Mouse (Mus musculus) neural tube, embryonic 15.5 days (tissue): ENCODE data around the gene Krt12. TPM values are rescaled to one million over a fixed set of nuclear protein-coding genes. Genes with fewer than 3 reads are reported as not detected.

ENCODE experiments used
- ATAC-seq: fragments of 200-750 bp; cut with Nextera tagmentation; 2 replicates; pipeline ENCODE4 v1.8.0; 2017; ENCODE audit warnings: mild to moderate bottlenecking, moderate TSS enrichment, moderate library complexity; ENCODE audit not compliant: low FRiP score
- H3K27ac ChIP-seq: fragments of 300-500 bp; sonication (generic); replicated peaks from 2 replicates; pipeline ENCODE4 v1.5.1; 2015; ENCODE audit warnings: mild to moderate bottlenecking, inconsistent platforms
- H3K27me3 ChIP-seq: fragments of 300-500 bp; sonication (generic); replicated peaks from 2 replicates; pipeline ENCODE4 v1.6.1; 2015; ENCODE audit warnings: inconsistent platforms
- H3K36me3 ChIP-seq: fragments of 300-500 bp; sonication (generic); 2 replicates; pipeline ENCODE4 v1.6.1; 2015; ENCODE audit warnings: inconsistent platforms
- H3K4me1 ChIP-seq: fragments of 300-500 bp; sonication (generic); 2 replicates; pipeline ENCODE4 v1.6.1; 2015; ENCODE audit warnings: inconsistent platforms
- H3K4me2 ChIP-seq: fragments of 300-500 bp; sonication (generic); 2 replicates; pipeline ENCODE4 v1.6.1; 2015; ENCODE audit warnings: inconsistent platforms, mild to moderate bottlenecking, moderate library complexity
- H3K4me3 ChIP-seq: fragments of 300-500 bp; sonication (generic); replicated peaks from 2 replicates; pipeline ENCODE4 v1.5.1; 2015; ENCODE audit warnings: mild to moderate bottlenecking, inconsistent platforms
- H3K9ac ChIP-seq: fragments of 300-500 bp; sonication (generic); replicated peaks from 2 replicates; pipeline ENCODE4 v1.6.1; 2015; ENCODE audit warnings: mild to moderate bottlenecking, inconsistent platforms
- H3K9me3 ChIP-seq: fragments of 300-500 bp; sonication (generic); replicated peaks from 2 replicates; pipeline ENCODE4 v1.6.1; 2016; ENCODE audit warnings: inconsistent platforms
- WGBS: fragments of 180-500 bp; shearing (Covaris S2); methylation state at CpG from one replicate; pipeline ENCODE4 v1.1.7; 2015; ENCODE audit warnings: mixed read lengths; 5-methylcytosine and 5-hydroxymethylcytosine counted together
- polyA plus RNA-seq: library from polyadenylated mRNA; unstranded; fragments of >200 nt; fragmentation: Nextera tagmentation; extraction: Ambion mirVana; gene quantifications from 2 replicates; pipeline ENCODE4 v1.2.1, GENCODE M21; 2015

Krt12 gene
- 0.11 and 0.12 TPM in 2 replicates for polyA plus RNA-seq

- Histone ChIP-seq H3K27me3 (no peaks in the 10 kb centered on the region), H3K4me3 (no peak within 1 kb of the TSS), H3K4me2 (no peak within 1 kb of the TSS), H3K27ac (no peak within 1 kb of the TSS), H3K36me3 (no peaks in the 10 kb centered on the region), H3K9me3 (no peaks in the 10 kb centered on the region), H3K4me1 (no peaks in the 10 kb centered on the region), H3K9ac (no peak within 1 kb of the TSS)
- 87% methylated on average over 10 of the region's 10 CpGs for whole genome bisulfite sequencing
- ATAC-seq, result no peak
Measured at GRCm38 (mm10) chr11:99422159-99422558, at the start of gene Krt12. Krt12 (minus strand) TSS chr11:99422259.

- Histone ChIP-seq H3K4me1 (0 out of 2 replicates have a peak, but pooled peaks cover 4% of the 10 kb centered on the region), H3K9me3 (no peaks in the 10 kb centered on the region), H3K27me3 (no peaks in the 10 kb centered on the region), H3K9ac (no peak overlapping the region), H3K4me2 (no peak overlapping the region), H3K36me3 (no peaks in the 10 kb centered on the region), H3K27ac (no peak overlapping the region), H3K4me3 (no peak overlapping the region)
- 87% methylated on average over 4 of the region's 4 CpGs for WGBS
- no peak for ATAC-seq
Measured at GRCm38 (mm10) chr11:99469228-99469627, 47.2 kb upstream of the Krt12 start.

DNA sequence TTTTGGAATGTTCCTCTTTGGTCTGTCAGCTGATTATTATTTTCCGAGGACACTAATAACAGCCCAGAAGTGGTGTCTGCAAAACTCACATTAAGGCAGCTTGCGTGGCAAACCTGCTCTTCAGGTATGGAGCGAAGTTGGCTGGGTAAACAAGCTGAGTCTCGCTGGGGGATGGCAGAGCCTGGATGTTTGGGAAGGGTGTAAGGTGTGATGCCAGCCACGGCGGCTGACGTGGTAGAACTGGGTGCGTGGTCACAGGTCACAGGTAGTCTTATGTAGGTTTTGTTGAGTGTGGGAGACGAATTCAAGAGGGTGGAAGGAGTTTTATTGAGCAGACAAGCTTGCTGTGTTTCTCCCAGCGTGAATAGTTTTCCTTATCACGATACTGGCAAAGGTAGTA lies 46.5 kb upstream of the Krt12 start:
- Histone ChIP-seq H3K36me3 (no peaks in the 10 kb centered on the region), H3K9me3 (no peaks in the 10 kb centered on the region), H3K4me2 (no peak overlapping the region), H3K4me1 (0 out of 2 replicates have a peak, but pooled peaks cover 4% of the 10 kb centered on the region), H3K27me3 (no peaks in the 10 kb centered on the region), H3K9ac (no peak overlapping the region), H3K27ac (no peak overlapping the region), H3K4me3 (no peak overlapping the region)
- ATAC-seq, result no peak
- WGBS, result 86% methylated on average over 11 of the region's 11 CpGs

DNA sequence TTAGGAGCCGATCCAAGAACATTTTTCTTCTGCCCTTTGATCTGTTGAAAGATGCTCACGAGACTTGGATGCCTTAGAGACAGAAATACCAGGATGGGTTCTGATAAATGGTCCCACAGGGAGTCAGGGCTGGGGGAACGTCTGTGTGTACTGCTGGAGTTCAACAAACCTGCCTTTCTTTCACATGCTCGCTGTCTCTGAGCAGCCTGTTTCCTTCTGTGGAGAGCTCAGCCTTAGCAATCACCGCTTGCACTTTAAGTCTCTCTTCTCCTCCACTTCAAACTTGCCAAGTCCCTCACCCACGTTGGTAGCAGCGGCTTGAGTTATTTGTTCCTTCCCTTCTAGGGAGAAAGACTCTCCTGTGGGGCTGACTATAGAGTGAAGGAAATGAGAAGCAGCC lies 44.3 kb upstream of the Krt12 start:
- H3K4me2 ChIP-seq, result no peak overlapping the region
- no peaks in the 10 kb centered on the region for H3K27me3 ChIP-seq
- no peak overlapping the region for H3K4me3 ChIP-seq
- 27% methylated on average over 7 of the region's 7 CpGs for WGBS
- 0 out of 2 replicates have a peak, but pooled peaks cover 4% of the 10 kb centered on the region for H3K4me1 ChIP-seq
- no peak for ATAC-seq
- H3K27ac ChIP-seq, result no peak overlapping the region
- no peaks in the 10 kb centered on the region for H3K36me3 ChIP-seq
- no peak overlapping the region for H3K9ac ChIP-seq
- no peaks in the 10 kb centered on the region for H3K9me3 ChIP-seq

DNA sequence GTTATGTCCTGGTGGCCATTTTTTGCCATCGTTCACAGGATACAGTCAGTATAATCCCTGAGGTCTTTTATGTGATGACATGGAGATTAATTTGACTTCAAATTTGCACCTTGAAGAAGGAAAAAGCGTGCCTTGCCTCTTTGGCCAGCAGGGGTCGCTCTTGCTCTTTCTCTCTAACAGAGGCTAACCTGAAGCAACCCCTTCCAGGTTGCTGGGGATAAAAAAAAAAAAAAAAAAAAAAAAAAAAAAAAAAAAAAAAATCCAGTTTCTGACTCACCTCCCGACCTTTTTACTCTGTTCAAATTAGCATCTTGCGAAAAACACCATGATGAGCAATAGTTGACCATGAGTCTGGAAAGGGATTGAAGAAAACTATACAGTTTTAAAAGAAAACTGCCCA lies 42.8 kb upstream of the Krt12 start:
- Histone ChIP-seq H3K4me2 (no peak overlapping the region), H3K4me3 (no peak overlapping the region), H3K36me3 (no peaks in the 10 kb centered on the region), H3K9ac (no peak overlapping the region), H3K27me3 (no peaks in the 10 kb centered on the region), H3K27ac (no peak overlapping the region), H3K9me3 (no peaks in the 10 kb centered on the region), H3K4me1 (0 out of 2 replicates have a peak, but pooled peaks cover 4% of the 10 kb centered on the region)
- 5% methylated on average over 5 of the region's 5 CpGs for WGBS
- no peak for ATAC-seq

DNA sequence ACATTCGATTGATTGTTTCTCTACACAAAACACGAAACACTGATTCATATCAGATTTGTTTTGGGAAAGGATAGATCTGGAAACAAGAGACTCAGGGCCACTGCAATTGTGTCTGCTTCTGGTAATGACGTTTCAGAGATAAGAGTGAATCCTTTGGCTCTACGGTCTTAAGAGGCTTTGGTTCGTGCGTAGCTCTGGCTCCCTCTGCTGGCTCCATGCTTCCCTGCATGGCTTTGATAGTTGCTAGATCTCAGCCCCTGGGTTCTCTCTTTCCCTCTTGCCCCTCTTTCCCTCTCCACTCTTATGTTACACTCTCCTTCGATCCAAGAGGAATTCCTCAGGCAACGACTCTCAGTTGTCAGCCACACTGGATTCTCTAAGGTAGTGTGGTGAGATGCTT lies 41.1 kb upstream of the Krt12 start:
- no peak for ATAC-seq
- no peak overlapping the region for H3K9ac ChIP-seq
- H3K36me3 ChIP-seq, result no peaks in the 10 kb centered on the region
- WGBS, result 13% methylated on average over 8 of the region's 8 CpGs
- H3K27me3 ChIP-seq, result no peaks in the 10 kb centered on the region
- no peak overlapping the region for H3K27ac ChIP-seq
- H3K4me2 ChIP-seq, result no peak overlapping the region
- H3K9me3 ChIP-seq, result no peaks in the 10 kb centered on the region
- no peak overlapping the region for H3K4me3 ChIP-seq
- 0 out of 2 replicates have a peak, but pooled peaks cover 4% of the 10 kb centered on the region for H3K4me1 ChIP-seq

DNA sequence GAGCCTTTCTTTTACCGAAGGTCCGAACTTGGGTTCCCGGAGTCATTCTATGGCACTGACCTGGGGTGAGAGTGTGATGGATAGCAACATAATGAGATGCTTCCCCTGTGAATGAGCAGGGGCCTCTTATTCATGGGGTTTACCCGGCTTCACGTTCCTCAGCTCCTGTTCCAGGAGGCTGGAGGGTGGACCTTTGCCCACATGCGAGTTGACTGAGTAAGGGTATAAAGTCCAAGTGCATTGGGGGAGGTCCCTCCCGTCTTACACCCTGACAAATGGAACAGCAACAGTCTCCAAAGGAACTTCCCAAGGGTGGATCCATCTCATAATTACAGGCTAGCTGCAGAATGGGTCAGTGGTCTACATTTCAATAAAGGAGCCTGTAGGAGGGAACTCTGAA lies 39.7 kb upstream of the Krt12 start:
- WGBS, result 50% methylated on average over 7 of the region's 7 CpGs
- ATAC-seq, result no peak
- no peak overlapping the region for H3K27ac ChIP-seq
- H3K36me3 ChIP-seq, result no peaks in the 10 kb centered on the region
- H3K9me3 ChIP-seq, result no peaks in the 10 kb centered on the region
- no peak overlapping the region for H3K9ac ChIP-seq
- 0 out of 2 replicates have a peak, but pooled peaks cover 4% of the 10 kb centered on the region for H3K4me1 ChIP-seq
- no peak overlapping the region for H3K4me3 ChIP-seq
- no peak overlapping the region for H3K4me2 ChIP-seq
- H3K27me3 ChIP-seq, result no peaks in the 10 kb centered on the region

DNA sequence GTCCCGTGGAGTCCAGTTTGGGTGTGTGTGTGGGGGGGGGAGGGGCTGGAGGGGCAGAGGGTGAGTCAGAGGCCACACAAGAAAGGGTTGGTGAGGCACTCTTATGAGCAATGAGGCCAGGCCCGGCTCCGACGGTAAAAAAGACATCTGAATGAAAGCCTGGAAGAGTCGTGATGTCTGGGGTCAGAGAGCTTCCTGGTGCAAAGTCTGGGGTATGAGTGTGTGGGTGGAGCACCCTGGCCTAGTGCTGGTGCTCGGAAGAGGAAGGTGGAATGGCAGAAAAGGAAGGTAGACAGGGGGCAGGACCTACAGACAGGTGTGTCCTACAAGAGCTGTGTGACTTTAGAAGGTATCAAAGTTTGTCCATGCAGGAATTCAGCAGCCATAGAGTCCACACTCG lies 36.8 kb upstream of the Krt12 start:
- H3K36me3 ChIP-seq, result no peaks in the 10 kb centered on the region
- WGBS, result 71% methylated on average over 7 of the region's 7 CpGs
- no peak for ATAC-seq
- H3K4me3 ChIP-seq, result no peak overlapping the region
- no peak overlapping the region for H3K9ac ChIP-seq
- no peaks in the 10 kb centered on the region for H3K4me1 ChIP-seq
- no peak overlapping the region for H3K4me2 ChIP-seq
- H3K27ac ChIP-seq, result no peak overlapping the region
- no peaks in the 10 kb centered on the region for H3K9me3 ChIP-seq
- no peaks in the 10 kb centered on the region for H3K27me3 ChIP-seq

GRCm38 (mm10) chr11:99454759-99455158 lies 32.7 kb upstream of the Krt12 start:
- no peak overlapping the region for H3K4me2 ChIP-seq
- no peak overlapping the region for H3K9ac ChIP-seq
- H3K4me3 ChIP-seq, result no peak overlapping the region
- H3K9me3 ChIP-seq, result no peaks in the 10 kb centered on the region
- H3K27me3 ChIP-seq, result no peaks in the 10 kb centered on the region
- WGBS, result 50% methylated on average over 10 of the region's 10 CpGs
- H3K36me3 ChIP-seq, result no peaks in the 10 kb centered on the region
- ATAC-seq, result no peak
- no peaks in the 10 kb centered on the region for H3K4me1 ChIP-seq
- H3K27ac ChIP-seq, result no peak overlapping the region

DNA sequence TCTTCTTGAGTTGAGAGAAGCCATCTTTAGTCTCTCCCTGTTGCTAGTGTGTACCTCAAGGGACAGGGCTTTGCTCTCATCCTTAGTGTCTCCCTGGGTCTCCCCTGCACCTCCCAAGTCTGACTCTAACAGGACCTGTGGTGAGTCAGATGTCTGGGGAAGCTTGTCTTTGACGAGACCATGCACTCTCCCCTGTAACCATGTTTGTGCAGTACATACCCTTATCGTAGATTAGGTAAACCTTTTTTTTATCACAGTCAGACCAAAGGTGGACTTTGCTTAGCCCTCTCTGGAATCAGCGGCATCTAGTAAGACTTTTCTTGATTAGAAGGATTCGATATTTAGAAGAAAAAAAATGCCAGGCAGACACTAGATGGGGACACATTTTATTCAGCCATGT lies 32.0 kb upstream of the Krt12 start:
- WGBS, result 88% methylated on average over 4 of the region's 4 CpGs
- Histone ChIP-seq H3K4me3 (no peak overlapping the region), H3K27me3 (no peaks in the 10 kb centered on the region), H3K27ac (no peak overlapping the region), H3K4me2 (no peak overlapping the region), H3K4me1 (no peaks in the 10 kb centered on the region), H3K9ac (no peak overlapping the region), H3K9me3 (no peaks in the 10 kb centered on the region), H3K36me3 (no peaks in the 10 kb centered on the region)
- no peak for ATAC-seq

DNA sequence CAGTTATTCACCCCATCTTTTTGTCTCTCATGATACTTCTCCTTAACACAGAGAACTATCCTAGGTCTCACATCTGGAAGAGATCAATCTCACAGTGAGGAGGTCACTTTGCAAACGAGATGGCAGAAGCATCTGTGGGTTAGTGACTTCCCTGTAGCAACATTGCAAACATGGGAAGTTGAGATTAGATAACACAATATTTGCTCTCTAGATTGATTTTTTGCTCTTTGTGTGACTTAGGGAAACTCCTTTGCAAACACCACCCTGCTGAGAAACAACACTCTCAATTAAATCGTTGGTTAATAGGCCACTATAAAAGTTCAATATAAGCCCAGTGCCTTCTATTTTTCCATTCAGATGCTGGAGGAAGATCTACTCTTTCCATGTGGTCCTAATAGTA lies 26.7 kb upstream of the Krt12 start:
- Histone ChIP-seq H3K27ac (no peak overlapping the region), H3K27me3 (no peaks in the 10 kb centered on the region), H3K4me1 (no peaks in the 10 kb centered on the region), H3K36me3 (no peaks in the 10 kb centered on the region), H3K9me3 (no peaks in the 10 kb centered on the region), H3K9ac (no peak overlapping the region), H3K4me2 (no peak overlapping the region), H3K4me3 (no peak overlapping the region)
- no peak for ATAC-seq
- 72% methylated on average over 2 of the region's 2 CpGs for WGBS

GRCm38 (mm10) chr11:99441220-99441619 lies 19.2 kb upstream of the Krt12 start:
- H3K9me3 ChIP-seq, result no peaks in the 10 kb centered on the region
- H3K9ac ChIP-seq, result no peak overlapping the region
- no peak overlapping the region for H3K4me2 ChIP-seq
- 71% methylated on average over 8 of the region's 8 CpGs for WGBS
- no peak overlapping the region for H3K27ac ChIP-seq
- ATAC-seq, result no peak
- no peaks in the 10 kb centered on the region for H3K36me3 ChIP-seq
- H3K27me3 ChIP-seq, result no peaks in the 10 kb centered on the region
- no peaks in the 10 kb centered on the region for H3K4me1 ChIP-seq
- H3K4me3 ChIP-seq, result no peak overlapping the region

DNA sequence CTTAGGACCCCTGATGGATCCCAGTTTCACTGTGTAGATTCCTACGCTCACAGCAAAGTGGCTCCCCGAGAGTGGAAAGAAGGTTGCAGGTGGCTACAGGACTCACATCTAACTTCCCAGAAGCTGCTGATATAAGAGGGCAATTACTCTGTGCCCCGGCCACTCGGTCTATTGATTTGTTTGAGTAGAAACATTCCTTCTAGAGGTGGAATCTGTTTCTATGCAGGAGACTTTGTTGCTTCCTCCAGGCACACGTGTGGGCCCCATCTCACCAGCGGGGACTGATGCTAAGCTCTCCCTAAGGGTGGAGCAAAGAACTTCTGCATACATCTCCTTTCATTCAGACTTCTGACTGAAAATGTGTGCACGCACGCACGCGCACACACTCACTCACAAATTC lies 17.4 kb upstream of the Krt12 start:
- Histone ChIP-seq H3K27ac (no peak overlapping the region), H3K4me1 (no peaks in the 10 kb centered on the region), H3K4me3 (no peak overlapping the region), H3K9me3 (no peaks in the 10 kb centered on the region), H3K36me3 (no peaks in the 10 kb centered on the region), H3K9ac (no peak overlapping the region), H3K4me2 (no peak overlapping the region), H3K27me3 (no peaks in the 10 kb centered on the region)
- no peak for ATAC-seq
- 77% methylated on average over 10 of the region's 10 CpGs for WGBS
